ENCODE assay signal across 21 mouse cellular contexts in the genomic region with DNA sequence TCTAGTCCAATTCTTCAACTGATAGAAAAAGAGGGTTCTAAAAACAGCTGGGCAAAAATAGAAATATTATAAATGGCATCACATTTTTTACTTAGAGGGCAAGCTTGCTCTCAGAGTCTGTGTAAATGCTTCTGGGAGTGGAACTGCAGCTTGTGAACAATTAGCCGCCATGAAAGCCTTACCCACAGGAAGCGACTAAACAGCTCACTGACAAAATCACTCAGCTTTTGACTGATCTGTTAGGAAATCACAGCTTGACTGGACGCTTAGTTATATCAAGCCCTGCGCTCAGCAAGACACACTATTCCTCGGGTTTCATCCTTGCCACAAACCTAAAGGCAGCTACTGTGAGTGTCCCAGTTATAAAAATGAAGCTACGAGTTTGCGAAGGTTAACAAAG. TPM values are rescaled to one million over a fixed set of nuclear protein-coding genes. Genes with fewer than 3 reads are reported as not detected.
DNase-seq lines count a peak whose midpoint lies in the region; ATAC-seq and TF ChIP-seq lines count a peak whose summit lies in the region.
"Had no signal": no experiment of that assay in that cellular context is flagged by ENCODE, and none has a peak within 500 bp of the region (broad histone marks: within the 10 kb centered on the region; RNA-seq: fewer than 3 reads in every experiment).

No protein-coding gene starts in this region.

- no peaks in the 10 kb centered on the region for H3K27me3 ChIP-seq in forebrain, embryonic 16.5 days (replicated peaks; ENCODE audit: control insufficient read depth, insufficient read depth, low read length)
- no peaks in the 10 kb centered on the region for H3K27me3 ChIP-seq in forebrain, embryonic 11.5 days (ENCODE audit: control insufficient read depth, insufficient read depth, low read length)
- H3K27me3 ChIP-seq: stomach, embryonic 15.5 days had no signal

- no peaks in the 10 kb centered on the region for H3K36me3 ChIP-seq in forebrain, embryonic 16.5 days (ENCODE audit: control insufficient read depth, insufficient read depth)
- H3K36me3 ChIP-seq in forebrain, embryonic 11.5 days (ENCODE audit: control insufficient read depth, insufficient read depth, low read length) = no peaks in the 10 kb centered on the region
- H3K36me3 ChIP-seq: limb, embryonic 13.5 days; stomach, embryonic 15.5 days had no signal

- no peak for DNase-seq in forebrain, embryonic 11.5 days (ENCODE audit: low spot score)
- no peak for DNase-seq in layer of hippocampus, adult 2 months (ENCODE audit: low spot score in 2 of 2)
- DNase-seq in layer of hippocampus, postnatal 36 days = no peak
- peak; percentile 43 for DNase-seq in right cerebral cortex, postnatal 25 days
- DNase-seq in right cerebral cortex, postnatal 14 days = no peak
- no peak for DNase-seq in cerebellum, adult 8-10 months
- no peak for DNase-seq in gastrocnemius, postnatal 10 days
- DNase-seq: adrenal gland, postnatal 36 days; B cell, adult 2 months; cerebellum, postnatal 10 days; heart, postnatal 10 days; kidney, adult 2 months; kidney, postnatal 14 days; lung, postnatal 10 days had no signal

- no peak overlapping the region for H3K4me2 ChIP-seq in forebrain, embryonic 16.5 days (ENCODE audit: low read length)
- H3K4me2 ChIP-seq in forebrain, embryonic 11.5 days (ENCODE audit: low read depth, low read length, severe bottlenecking) = no peak overlapping the region
- H3K4me2 ChIP-seq: limb, embryonic 13.5 days; stomach, embryonic 15.5 days had no signal

- H3K9me3 ChIP-seq in forebrain, embryonic 16.5 days (ENCODE audit: control insufficient read depth, low read length) = no peaks in the 10 kb centered on the region
- no peaks in the 10 kb centered on the region for H3K9me3 ChIP-seq in forebrain, embryonic 11.5 days (ENCODE audit: control insufficient read depth, low read length)
- H3K9me3 ChIP-seq: limb, embryonic 13.5 days; stomach, embryonic 15.5 days had no signal

- no peaks in the 10 kb centered on the region for H3K4me1 ChIP-seq in forebrain, embryonic 16.5 days (replicated peaks; ENCODE audit: control insufficient read depth, insufficient read depth, low read length)
- 0 out of 2 replicates have a peak, but pooled peaks cover 3% of the 10 kb centered on the region for H3K4me1 ChIP-seq in forebrain, embryonic 11.5 days (replicated peaks; ENCODE audit: control insufficient read depth, insufficient read depth, low read length)
- H3K4me1 ChIP-seq: stomach, embryonic 15.5 days had no signal

- no peak overlapping the region for H3K9ac ChIP-seq in forebrain, embryonic 16.5 days (replicated peaks; ENCODE audit: low read depth, low read length)
- H3K9ac ChIP-seq in forebrain, embryonic 11.5 days (ENCODE audit: low read length) = no peak overlapping the region
- H3K9ac ChIP-seq: limb, embryonic 13.5 days; liver, embryonic 14.5 days; stomach, embryonic 15.5 days had no signal

- 37% methylated on average over 7 of the region's 7 CpGs for WGBS in forebrain, embryonic 16.5 days
- 56% methylated on average over 7 of the region's 7 CpGs for WGBS in forebrain, embryonic 11.5 days

- H3K27ac ChIP-seq in forebrain, embryonic 16.5 days (ENCODE audit: low read length) = peak overlapping the region; percentile 7; the same call in 1 of the 2 replicates
- no peak overlapping the region for H3K27ac ChIP-seq in forebrain, embryonic 11.5 days (ENCODE audit: low read depth, low read length)
- H3K27ac ChIP-seq in layer of hippocampus, adult 2 months = peak overlapping the region; percentile 84
- H3K27ac ChIP-seq: limb, embryonic 13.5 days; liver, embryonic 14.5 days; stomach, embryonic 15.5 days had no signal

- TF ChIP-seq CTCF in layer of hippocampus, adult 2 months (conservative IDR thresholded peaks at IDR 0.05) = no peak

- ATAC-seq in forebrain, embryonic 16.5 days = no peak
- ATAC-seq in forebrain, embryonic 11.5 days (replicated peaks; ENCODE audit: low FRiP score) = no peak

- H3K4me3 ChIP-seq in forebrain, embryonic 16.5 days (replicated peaks; ENCODE audit: low read length) = no peak overlapping the region
- no peak overlapping the region for H3K4me3 ChIP-seq in forebrain, embryonic 11.5 days (ENCODE audit: low read depth, low read length)
- H3K4me3 ChIP-seq in layer of hippocampus, adult 2 months = no peak overlapping the region
- H3K4me3 ChIP-seq: limb, embryonic 13.5 days; stomach, embryonic 15.5 days had no signal

RNA-seq across cellular contexts. Expression of a gene that starts 17.0 kb away (rescaled TPM):
- 6.5 and 7.0 TPM in 2 replicates for polyA plus RNA-seq in forebrain, embryonic 16.5 days (2015; fragmentation: Nextera tagmentation; extraction: Ambion mirVana)
- polyA plus RNA-seq in forebrain, embryonic 11.5 days (2014; fragmentation: Nextera tagmentation; extraction: Ambion mirVana) = 14.8 and 14.9 TPM in 2 replicates
- total RNA-seq in layer of hippocampus, adult 2 months (2021) = 10 to 100 TPM; 18.6 to 19.3 TPM
- 10 to 100 TPM; 17.3 to 19.4 TPM for total RNA-seq in layer of hippocampus, postnatal 36 days (2021)
- 10 to 100 TPM in 1 of 2 experiments, 1 to 10 TPM in 1; 6.1 to 11.8 TPM for total RNA-seq in gastrocnemius, postnatal 10 days (2021)
- total RNA-seq: megakaryocyte, adult 5-6 weeks had no signal

RNA-seq across cellular contexts. Expression of a gene that starts 33.8 kb away (rescaled TPM):
- polyA plus RNA-seq in forebrain, embryonic 16.5 days (2015; fragmentation: Nextera tagmentation; extraction: Ambion mirVana) = not detected in 2 replicates
- polyA plus RNA-seq in forebrain, embryonic 11.5 days (2014; fragmentation: Nextera tagmentation; extraction: Ambion mirVana) = not detected in 2 replicates
- under 1 TPM; 0.64 to 0.98 TPM for total RNA-seq in layer of hippocampus, adult 2 months (2021)
- total RNA-seq in layer of hippocampus, postnatal 36 days (2021) = 1 to 10 TPM; 1.1 to 1.2 TPM
- total RNA-seq in gastrocnemius, postnatal 10 days (2021) = not detected
- total RNA-seq: adrenal gland, postnatal 36 days; gastrocnemius, adult 8-10 months; heart, adult 8-10 months; heart, postnatal 10 days; megakaryocyte, adult 5-6 weeks had no signal
- polyA plus RNA-seq: kidney, adult 2 months; limb, embryonic 13.5 days; liver, embryonic 14.5 days had no signal
